Mouse (Mus musculus): ENCODE data around the gene Ngf. TPM values are rescaled to one million over a fixed set of nuclear protein-coding genes. Genes with fewer than 3 reads are reported as not detected.

The Ngf gene
- total and polyA plus RNA-seq, 3 experiments: not detected

- Histone ChIP-seq H3K4me2 (ENCODE audit: insufficient read depth, low read depth, poor library complexity, severe bottlenecking) (no peak overlapping the region), H3K4me1 (ENCODE audit: control insufficient read depth in 1 of 2, insufficient read depth in 2 of 2) (peaks cover 3 to 16% of the 10 kb centered on the region in 2 experiments; a peak in 3 of 4 replicates), H3K9me3 (replicated peaks; ENCODE audit: low read length) (no peaks in the 10 kb centered on the region), H3K4me3 (replicated peaks in 1 of 3; ENCODE audit: low read depth in 2 of 3, low read length in 2 of 3, poor library complexity in 1 of 3) (no peak overlapping the region), H3K79me2 (replicated peaks; ENCODE audit: control insufficient read depth, extremely low read depth, insufficient read depth, poor library complexity, severe bottlenecking) (no peaks in the 10 kb centered on the region), H3K27ac (ENCODE audit: insufficient read depth, low read depth) (no peak overlapping the region), H3K9ac (ENCODE audit: insufficient read depth, low read depth) (no peak overlapping the region), H3K27me3 (replicated peaks) (no peaks in the 10 kb centered on the region), H3K36me3 (replicated peaks in 1 of 2; ENCODE audit: control insufficient read depth in 1 of 2, insufficient read depth in 1 of 2, low read length in 1 of 2) (no peaks in the 10 kb centered on the region)
- dilution Hi-C loops (cut with MboI; ENCODE audit: extremely low pct_ligation_motif_present, extremely low pct_unique_long_range_greater_than_20kb, low sequenced_read_pairs): no loop called here
- in situ Hi-C loops (cut with MboI; ENCODE audit: low pct_ligation_motif_present, low pct_unique_long_range_greater_than_20kb, low sequenced_read_pairs): no loop called here
- no peak for TF ChIP-seq ETS1 (conservative IDR thresholded peaks at IDR 0.05; ENCODE audit: low read depth, low read length)
- TF ChIP-seq IRF4 (IDR thresholded peaks at IDR 0.05; ENCODE audit: low read depth, low read length): no peak
- TF ChIP-seq NRF1 (IDR thresholded peaks at IDR 0.05; ENCODE audit: low read depth, low read length): no peak
- no peak for TF ChIP-seq MAZ (IDR thresholded peaks at IDR 0.05; ENCODE audit: low read depth, low read length)
- TF ChIP-seq KAT2A (IDR thresholded peaks at IDR 0.05; ENCODE audit: insufficient replicate concordance, low read length): no peak
- no peak for TF ChIP-seq ZKSCAN1 (IDR thresholded peaks at IDR 0.05; ENCODE audit: borderline replicate concordance, low read depth, low read length)
- TF ChIP-seq ELF1 (IDR thresholded peaks at IDR 0.05; ENCODE audit: low read depth, low read length): no peak
- no peak for TF ChIP-seq BHLHE40 (IDR thresholded peaks at IDR 0.05; ENCODE audit: low read depth, low read length)
- TF ChIP-seq GABPA (IDR thresholded peaks at IDR 0.05; ENCODE audit: insufficient replicate concordance, low read depth, low read length): no peak
- no peak for TF ChIP-seq NELFE (IDR thresholded peaks at IDR 0.05; ENCODE audit: low read depth, low read length)
- TF ChIP-seq PAX5 (IDR thresholded peaks at IDR 0.05; ENCODE audit: low read length): no peak
- TF ChIP-seq POLR2AphosphoS2 (IDR thresholded peaks at IDR 0.05; ENCODE audit: low read depth, low read length): no peak
- no peak for TF ChIP-seq TCF12 (IDR thresholded peaks at IDR 0.05; ENCODE audit: low read depth, low read length)
- no peak for TF ChIP-seq JUN (IDR thresholded peaks at IDR 0.05; ENCODE audit: insufficient read depth, low read depth, low read length)
- no peak for TF ChIP-seq SIN3A (IDR thresholded peaks at IDR 0.05; ENCODE audit: low read length)
- TF ChIP-seq CHD2 (IDR thresholded peaks at IDR 0.05; ENCODE audit: low read length): no peak
- no peak for DNase-seq (ENCODE audit: extremely low read depth)
Measured at GRCm38 (mm10) chr3:102507666-102508260, 38.0 kb downstream of the Ngf start.

GRCm38 (mm10) chr3:102508455-102508854 lies 38.7 kb downstream of the Ngf start:
- Histone ChIP-seq H3K79me2 (replicated peaks; ENCODE audit: control insufficient read depth, extremely low read depth, insufficient read depth, poor library complexity, severe bottlenecking) (no peaks in the 10 kb centered on the region), H3K4me2 (ENCODE audit: insufficient read depth, low read depth, poor library complexity, severe bottlenecking) (no peak overlapping the region), H3K27ac (ENCODE audit: insufficient read depth, low read depth) (no peak overlapping the region), H3K9me3 (replicated peaks; ENCODE audit: low read length) (no peaks in the 10 kb centered on the region), H3K9ac (ENCODE audit: insufficient read depth, low read depth) (no peak overlapping the region), H3K36me3 (replicated peaks in 1 of 2; ENCODE audit: control insufficient read depth in 1 of 2, insufficient read depth in 1 of 2, low read length in 1 of 2) (no peaks in the 10 kb centered on the region), H3K4me1 (ENCODE audit: control insufficient read depth in 1 of 2, insufficient read depth in 2 of 2) (peaks cover 3 to 16% of the 10 kb centered on the region in 2 experiments; a peak in 3 of 4 replicates), H3K4me3 (replicated peaks in 1 of 3; ENCODE audit: low read depth in 2 of 3, low read length in 2 of 3, poor library complexity in 1 of 3) (no peak overlapping the region), H3K27me3 (replicated peaks) (no peaks in the 10 kb centered on the region)
- TF ChIP-seq CTCF (conservative IDR thresholded peaks at IDR 0.05 in 1 of 2, IDR thresholded peaks at IDR 0.05 in 1 of 2; ENCODE audit: low read depth in 2 of 2, low read length in 2 of 2) (no peak), TBP (conservative IDR thresholded peaks at IDR 0.05; ENCODE audit: low read depth, low read length) (no peak), E2F4 (IDR thresholded peaks at IDR 0.05; ENCODE audit: insufficient replicate concordance, low read depth, low read length) (no peak), JUND (conservative IDR thresholded peaks at IDR 0.05; ENCODE audit: low read depth, low read length) (no peak), POLR2AphosphoS2 (IDR thresholded peaks at IDR 0.05; ENCODE audit: low read depth, low read length) (no peak), JUN (IDR thresholded peaks at IDR 0.05; ENCODE audit: insufficient read depth, low read depth, low read length) (no peak), ELF1 (IDR thresholded peaks at IDR 0.05; ENCODE audit: low read depth, low read length) (no peak), ZNF384 (IDR thresholded peaks at IDR 0.05; ENCODE audit: low read depth, low read length) (no peak), MXI1 (IDR thresholded peaks at IDR 0.05; ENCODE audit: low read depth, low read length) (no peak), ZMIZ1 (IDR thresholded peaks at IDR 0.05; ENCODE audit: low read depth, low read length) (no peak), USF1 (IDR thresholded peaks at IDR 0.05; ENCODE audit: low read depth, low read length) (no peak), UBTF (IDR thresholded peaks at IDR 0.05; ENCODE audit: low read depth, low read length) (no peak), MAFK (IDR thresholded peaks at IDR 0.05; ENCODE audit: insufficient replicate concordance, low read length) (no peak), GABPA (IDR thresholded peaks at IDR 0.05; ENCODE audit: insufficient replicate concordance, low read depth, low read length) (no peak)
- DNase-seq (ENCODE audit: extremely low read depth): no peak
- dilution Hi-C loops (cut with MboI; ENCODE audit: extremely low pct_ligation_motif_present, extremely low pct_unique_long_range_greater_than_20kb, low sequenced_read_pairs) (no loop called here), in situ Hi-C loops (cut with MboI; ENCODE audit: low pct_ligation_motif_present, low pct_unique_long_range_greater_than_20kb, low sequenced_read_pairs) (no loop called here)
